In the genomic region with DNA sequence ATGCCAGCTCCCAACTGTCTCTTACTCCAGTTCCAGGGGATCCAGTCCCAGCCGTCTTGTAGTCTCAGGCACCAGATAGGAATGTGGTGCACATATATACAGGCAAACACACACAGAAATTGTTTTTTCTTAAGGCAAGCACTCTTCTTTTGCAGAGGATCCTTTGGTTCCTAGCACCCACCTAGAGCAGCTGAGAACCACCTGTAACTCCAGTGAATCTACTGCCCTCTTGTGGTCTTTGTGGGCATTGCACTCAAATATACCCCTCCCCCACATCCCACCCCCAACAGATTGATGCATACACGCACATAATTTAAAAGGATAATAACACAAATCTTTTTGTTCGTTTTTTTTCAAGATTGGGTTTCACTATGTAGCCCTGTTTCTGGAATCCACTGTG, we compare ENCODE assay signal across 8 mouse cellular contexts. TPM values are rescaled to one million over a fixed set of nuclear protein-coding genes. Genes with fewer than 3 reads are reported as not detected.
A peak's percentile ranks its signal among the peaks of the same experiment; 100 is the strongest.
DNase-seq lines count a peak whose midpoint lies in the region; ATAC-seq and TF ChIP-seq lines count a peak whose summit lies in the region.

No protein-coding gene starts in this region.

- no peak overlapping the region for H3K27ac ChIP-seq in liver, adult 2 months (replicated peaks; ENCODE audit: insufficient read depth, low read depth, low read length)
- no peak overlapping the region for H3K27ac ChIP-seq in liver, embryonic 12.5 days
- H3K27ac ChIP-seq in MEL (ENCODE audit: control insufficient read depth, low read depth, low read length) = no peak overlapping the region
- no peak overlapping the region for H3K27ac ChIP-seq in midbrain, embryonic 15.5 days

- no peak overlapping the region for H3K4me2 ChIP-seq in liver, embryonic 12.5 days
- H3K4me2 ChIP-seq in midbrain, embryonic 15.5 days = no peak overlapping the region

- no peaks in the 10 kb centered on the region for H3K36me3 ChIP-seq in liver, adult 2 months (ENCODE audit: control insufficient read depth, insufficient read depth, low read length)
- peaks cover 2% of the 10 kb centered on the region; the same call in 1 of the 2 replicates for H3K36me3 ChIP-seq in liver, embryonic 12.5 days
- H3K36me3 ChIP-seq in MEL (ENCODE audit: control insufficient read depth in 1 of 2, insufficient read depth in 2 of 2, low read length in 2 of 2) = no peaks in the 10 kb centered on the region
- no peaks in the 10 kb centered on the region for H3K36me3 ChIP-seq in midbrain, embryonic 15.5 days (replicated peaks)

- 63% methylated on average over 3 of the region's 3 CpGs for WGBS in liver, adult 2 months
- WGBS in liver, embryonic 12.5 days (ENCODE audit: insufficient replicate concordance) = 45% methylated on average over 3 of the region's 3 CpGs
- 62% methylated on average over 3 of the region's 3 CpGs for WGBS in midbrain, embryonic 15.5 days

- no peaks in the 10 kb centered on the region for H3K4me1 ChIP-seq in liver, adult 2 months (ENCODE audit: control insufficient read depth, insufficient read depth, low read length)
- H3K4me1 ChIP-seq in liver, embryonic 12.5 days = peaks cover 9% of the 10 kb centered on the region; the same call in 1 of the 2 replicates
- H3K4me1 ChIP-seq in MEL (ENCODE audit: control insufficient read depth in 1 of 2, insufficient read depth in 2 of 2, low read length in 2 of 2) = no peaks in the 10 kb centered on the region
- peaks cover 8% of the 10 kb centered on the region for H3K4me1 ChIP-seq in midbrain, embryonic 15.5 days

- TF ChIP-seq EP300 in MEL (IDR thresholded peaks at IDR 0.05; ENCODE audit: low read depth in 1 of 2, low read length in 2 of 2) = no peak

- peaks cover 4% of the 10 kb centered on the region; the same call in 1 of the 2 replicates for H3K9me3 ChIP-seq in liver, embryonic 12.5 days (replicated peaks)
- H3K9me3 ChIP-seq in MEL (replicated peaks; ENCODE audit: insufficient read depth, low read length) = no peaks in the 10 kb centered on the region
- H3K9me3 ChIP-seq in midbrain, embryonic 15.5 days = no peaks in the 10 kb centered on the region

- TF ChIP-seq CTCF in liver, adult 2 months (IDR thresholded peaks at IDR 0.05; ENCODE audit: low read depth, low read length) = peak; percentile 11; the same call in 1 of the 2 replicates
- peak; percentile 76 to 85 (median 79) for TF ChIP-seq CTCF in MEL (IDR thresholded peaks at IDR 0.05 in 2 of 3, conservative IDR thresholded peaks at IDR 0.05 in 1 of 3; ENCODE audit: control insufficient read depth in 1 of 3, insufficient read depth in 1 of 3, low read depth in 2 of 3, low read length in 3 of 3, poor library complexity in 1 of 3, severe bottlenecking in 1 of 3)

- no peak overlapping the region for H3K9ac ChIP-seq in liver, adult 2 months (ENCODE audit: low read depth, low read length)
- no peak overlapping the region for H3K9ac ChIP-seq in liver, embryonic 12.5 days
- no peak overlapping the region for H3K9ac ChIP-seq in MEL (ENCODE audit: control insufficient read depth, low read depth, low read length, poor library complexity, severe bottlenecking)
- H3K9ac ChIP-seq in midbrain, embryonic 15.5 days = no peak overlapping the region

- peak; percentile 82 for TF ChIP-seq RAD21 in MEL (IDR thresholded peaks at IDR 0.05; ENCODE audit: low read depth, low read length)

- TF ChIP-seq POLR2A in liver, adult 2 months (IDR thresholded peaks at IDR 0.05; ENCODE audit: extremely low read depth, insufficient read depth, low read length) = no peak
- no peak for TF ChIP-seq POLR2A in MEL (IDR thresholded peaks at IDR 0.05; ENCODE audit: control insufficient read depth in 1 of 2, insufficient read depth in 1 of 2, low read depth in 1 of 2, low read length in 2 of 2, poor library complexity in 1 of 2)

- no peak overlapping the region for H3K4me3 ChIP-seq in liver, adult 2 months (ENCODE audit: insufficient read depth, low read depth, low read length)
- H3K4me3 ChIP-seq in liver, embryonic 12.5 days = no peak overlapping the region
- H3K4me3 ChIP-seq in MEL (ENCODE audit: control insufficient read depth in 1 of 2, insufficient read depth in 1 of 2, low read depth in 2 of 2, low read length in 2 of 2) = no peak overlapping the region
- H3K4me3 ChIP-seq in midbrain, embryonic 15.5 days = no peak overlapping the region

- no peaks in the 10 kb centered on the region for H3K27me3 ChIP-seq in liver, adult 2 months (ENCODE audit: control insufficient read depth, insufficient read depth, low read length)
- no peaks in the 10 kb centered on the region for H3K27me3 ChIP-seq in liver, embryonic 12.5 days (replicated peaks)
- H3K27me3 ChIP-seq in MEL (ENCODE audit: control insufficient read depth in 1 of 2, insufficient read depth in 2 of 2, low read length in 2 of 2) = no peaks in the 10 kb centered on the region
- no peaks in the 10 kb centered on the region for H3K27me3 ChIP-seq in midbrain, embryonic 15.5 days (replicated peaks)

- no peaks in the 10 kb centered on the region for H3K79me2 ChIP-seq in liver, adult 2 months (ENCODE audit: control insufficient read depth, insufficient read depth, low read length)
- H3K79me2 ChIP-seq in MEL (ENCODE audit: control insufficient read depth, insufficient read depth, low read length, poor library complexity) = no peaks in the 10 kb centered on the region

- DNase-seq in cerebellum, postnatal 10 days = peak; percentile 37 to 64
- DNase-seq in cerebellum, postnatal 25 days = no peak
- no peak for DNase-seq in liver, adult 2 months (ENCODE audit: extremely low read depth, low read depth, low spot score)
- peak; percentile 72 for DNase-seq in MEL (ENCODE audit: low read depth, low spot score)
- DNase-seq in adrenal gland, postnatal 4 days (ENCODE audit: low spot score in 2 of 2) = no peak

- ATAC-seq in liver, embryonic 12.5 days = no peak
- ATAC-seq in inflammation-experienced regulatory T-cells, adult 6 months = peak; percentile 38
- ATAC-seq in midbrain, embryonic 15.5 days (replicated peaks) = no peak

RNA-seq across cellular contexts. Expression of gene Ppp1r35, which starts 12.4 kb away (rescaled TPM):
- 11.5 and 16.7 TPM in 2 replicates for total RNA-seq in liver, adult 2 months (2014; rRNA removed)
- 28.9 and 34.0 TPM in 2 replicates for polyA plus RNA-seq in liver, adult 2 months (2012; rRNA removed)
- 38.6 and 39.2 TPM in 2 replicates for polyA plus RNA-seq in liver, embryonic 12.5 days (2016; fragmentation: Nextera tagmentation; extraction: Ambion mirVana)
- 35.0 and 35.8 TPM in 2 replicates for total RNA-seq in MEL (2012; rRNA removed)
- 10 to 100 TPM in 1 of 2 experiments, not detected in 1; 46.2 TPM for polyA plus RNA-seq in MEL (2012; ENCODE audit: insufficient read depth in 1 of 2, insufficient read length in 2 of 2, low read depth in 1 of 2, low replicate concordance in 2 of 2, missing spikeins in 1 of 2)
- polyA plus RNA-seq in inflammation-experienced regulatory T-cells, adult 6 months (2017; shearing (Covaris generic)) = 10 to 100 TPM in 1 of 3 experiments, 1 to 10 TPM in 2; 6.0 to 10.9 (median 6.5) TPM
- total RNA-seq in adrenal gland, postnatal 4 days (2021) = 10 to 100 TPM; 29.9 to 40.3 TPM
- polyA plus RNA-seq in midbrain, embryonic 15.5 days (2015; fragmentation: Nextera tagmentation; extraction: Ambion mirVana) = 37.3 and 45.0 TPM in 2 replicates

RNA-seq across cellular contexts. Expression of gene Tsc22d4, which starts 20.7 kb away (rescaled TPM):
- 4.4 and 4.5 TPM in 2 replicates for total RNA-seq in liver, adult 2 months (2014; rRNA removed)
- polyA plus RNA-seq in liver, adult 2 months (2012; rRNA removed) = 11.4 and 22.1 TPM in 2 replicates
- 96.0 and 99.2 TPM in 2 replicates for polyA plus RNA-seq in liver, embryonic 12.5 days (2016; fragmentation: Nextera tagmentation; extraction: Ambion mirVana)
- total RNA-seq in MEL (2012; rRNA removed) = 52.7 and 58.3 TPM in 2 replicates
- 100 to 1,000 TPM in 1 of 2 experiments, not detected in 1; 203 TPM for polyA plus RNA-seq in MEL (2012; ENCODE audit: insufficient read depth in 1 of 2, insufficient read length in 2 of 2, low read depth in 1 of 2, low replicate concordance in 2 of 2, missing spikeins in 1 of 2)
- 10 to 100 TPM; 43.3 to 83.4 (median 64.7) TPM for polyA plus RNA-seq in inflammation-experienced regulatory T-cells, adult 6 months (2017; shearing (Covaris generic))
- 100 to 1,000 TPM; 138 to 140 TPM for total RNA-seq in adrenal gland, postnatal 4 days (2021)
- polyA plus RNA-seq in midbrain, embryonic 15.5 days (2015; fragmentation: Nextera tagmentation; extraction: Ambion mirVana) = 58.0 and 59.8 TPM in 2 replicates

RNA-seq across cellular contexts. Expression of gene Mepce, which starts 21.2 kb away (rescaled TPM):
- total RNA-seq in liver, adult 2 months (2014; rRNA removed) = 13.7 and 15.9 TPM in 2 replicates
- polyA plus RNA-seq in liver, adult 2 months (2012; rRNA removed) = 16.3 and 18.7 TPM in 2 replicates
- 9.0 and 9.2 TPM in 2 replicates for polyA plus RNA-seq in liver, embryonic 12.5 days (2016; fragmentation: Nextera tagmentation; extraction: Ambion mirVana)
- 49.1 and 58.7 TPM in 2 replicates for total RNA-seq in MEL (2012; rRNA removed)
- 10 to 100 TPM in 1 of 2 experiments, not detected in 1; 74.2 TPM for polyA plus RNA-seq in MEL (2012; ENCODE audit: insufficient read depth in 1 of 2, insufficient read length in 2 of 2, low read depth in 1 of 2, low replicate concordance in 2 of 2, missing spikeins in 1 of 2)
- 10 to 100 TPM; 13.1 to 32.7 (median 29.8) TPM for polyA plus RNA-seq in inflammation-experienced regulatory T-cells, adult 6 months (2017; shearing (Covaris generic))
- total RNA-seq in adrenal gland, postnatal 4 days (2021) = 10 to 100 TPM; 58.4 to 67.5 TPM
- 10.7 and 10.8 TPM in 2 replicates for polyA plus RNA-seq in midbrain, embryonic 15.5 days (2015; fragmentation: Nextera tagmentation; extraction: Ambion mirVana)

RNA-seq across cellular contexts. Expression of gene Zcwpw1, which starts 21.3 kb away (rescaled TPM):
- total RNA-seq in liver, adult 2 months (2014; rRNA removed) = 3.3 and 4.2 TPM in 2 replicates
- 1.7 and 1.9 TPM in 2 replicates for polyA plus RNA-seq in liver, adult 2 months (2012; rRNA removed)
- 6.9 and 7.5 TPM in 2 replicates for polyA plus RNA-seq in liver, embryonic 12.5 days (2016; fragmentation: Nextera tagmentation; extraction: Ambion mirVana)
- 5.6 and 11.1 TPM in 2 replicates for total RNA-seq in MEL (2012; rRNA removed)
- polyA plus RNA-seq in MEL (2012; ENCODE audit: insufficient read depth in 1 of 2, insufficient read length in 2 of 2, low read depth in 1 of 2, low replicate concordance in 2 of 2, missing spikeins in 1 of 2) = 10 to 100 TPM in 1 of 2 experiments, not detected in 1; 16.0 TPM
- polyA plus RNA-seq in inflammation-experienced regulatory T-cells, adult 6 months (2017; shearing (Covaris generic)) = 10 to 100 TPM in 2 of 3 experiments, 1 to 10 TPM in 1; 4.7 to 12.0 (median 11.0) TPM
- total RNA-seq in adrenal gland, postnatal 4 days (2021) = 1 to 10 TPM; 8.9 to 9.3 TPM
- 10.5 and 11.9 TPM in 2 replicates for polyA plus RNA-seq in midbrain, embryonic 15.5 days (2015; fragmentation: Nextera tagmentation; extraction: Ambion mirVana)

RNA-seq across cellular contexts. Expression of gene Nyap1, which starts 24.9 kb away (rescaled TPM):
- total RNA-seq in liver, adult 2 months (2014; rRNA removed) = 0.13 and 0.18 TPM in 2 replicates
- 0.17 and 0.28 TPM in 2 replicates for polyA plus RNA-seq in liver, adult 2 months (2012; rRNA removed)
- polyA plus RNA-seq in liver, embryonic 12.5 days (2016; fragmentation: Nextera tagmentation; extraction: Ambion mirVana) = 0.33 and 0.38 TPM in 2 replicates
- 0.39 and 0.42 TPM in 2 replicates for total RNA-seq in MEL (2012; rRNA removed)
- polyA plus RNA-seq in MEL (2012; ENCODE audit: insufficient read depth in 1 of 2, insufficient read length in 2 of 2, low read depth in 1 of 2, low replicate concordance in 2 of 2, missing spikeins in 1 of 2) = 1 to 10 TPM in 1 of 2 experiments, not detected in 1; 1.1 TPM
- polyA plus RNA-seq in inflammation-experienced regulatory T-cells, adult 6 months (2017; shearing (Covaris generic)) = under 1 TPM in 2 of 3 experiments, not detected in 1; 0.12 to 0.20 TPM
- 10 to 100 TPM; 10.9 to 11.6 TPM for total RNA-seq in adrenal gland, postnatal 4 days (2021)
- 58.6 and 61.2 TPM in 2 replicates for polyA plus RNA-seq in midbrain, embryonic 15.5 days (2015; fragmentation: Nextera tagmentation; extraction: Ambion mirVana)

Comparison
In these comparisons a context has a peak if more than half of its experiments do, and no peak if none do; other contexts are left out.
1. DNase-seq: peak in cerebellum, postnatal 10 days (2 of 2) and MEL (single experiment); none in cerebellum, postnatal 25 days (0 of 2), liver, adult 2 months (single experiment) and adrenal gland, postnatal 4 days (0 of 2).